Mouse (Mus musculus) heart, adult 2 months (tissue): Measurements from ENCODE around the gene Chst10.

Experiments used
- CTCF ChIP-seq: fragments of 200-600 bp; IDR thresholded peaks from 2 replicates; pipeline ENCODE4 v1.8.1; 2022; ENCODE audit warnings: antibody characterized with exemption, mild to moderate bottlenecking, moderate library complexity
- POLR2A ChIP-seq: fragments of 200-500 bp; IDR thresholded peaks from 2 replicates; pipeline ENCODE4 v1.6.1; 2011; ENCODE audit warnings: mild to moderate bottlenecking, low read depth, low read length, control low read depth; ENCODE audit not compliant: insufficient read depth

GRCm38 (mm10) chr1:38886602-38887001 is 11.4 kb downstream of the Chst10 start:
- TF ChIP-seq CTCF (no peak), POLR2A (no peak)
